Mouse (Mus musculus): ENCODE results near the gene Rnf167.
A peak's percentile ranks its signal among the peaks of the same experiment; 100 is the strongest.

DNA sequence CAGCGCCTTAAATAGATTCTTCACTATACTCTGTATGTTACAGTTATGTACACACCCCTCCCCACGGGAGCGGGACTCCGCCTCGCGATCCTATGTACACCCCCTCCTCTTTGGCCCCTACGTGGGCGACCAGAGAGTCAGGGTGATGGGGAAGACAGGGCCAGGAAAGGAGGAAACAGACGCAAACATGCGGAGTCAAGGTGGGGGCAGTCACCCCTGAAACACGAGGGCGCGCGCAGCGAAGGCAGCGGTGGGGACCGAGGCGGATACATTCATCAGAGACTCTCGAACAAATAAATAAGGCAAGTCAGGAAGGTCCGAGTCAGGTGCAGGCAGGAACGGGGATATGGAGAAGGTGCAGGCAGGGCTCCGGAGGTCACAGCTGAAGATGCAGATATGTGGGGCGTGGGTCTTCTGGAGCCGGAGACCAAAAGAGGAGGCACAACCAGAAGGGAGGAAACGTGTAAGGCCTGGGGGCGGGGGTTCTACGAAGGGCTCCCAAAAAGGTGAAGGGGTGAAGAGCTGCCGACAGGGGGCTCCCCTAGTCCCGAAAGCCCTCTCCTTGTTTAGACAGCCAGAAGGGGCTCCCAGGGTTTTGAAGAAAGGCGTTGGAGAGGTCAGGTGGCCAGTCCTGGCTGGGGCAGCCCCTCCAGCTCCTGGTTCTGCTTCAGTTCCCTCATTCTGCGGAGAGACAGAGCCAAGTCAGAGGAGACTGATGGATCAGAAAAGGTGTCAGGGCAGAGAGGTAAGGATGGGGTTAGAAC lies 22.7 kb downstream of the Rnf167 start:
- TF ChIP-seq CTCF (conservative IDR thresholded peaks at IDR 0.05; ENCODE audit: low read length) (peak; percentile 64), NANOG (IDR thresholded peaks at IDR 0.05; ENCODE audit: borderline replicate concordance, low read length) (no peak), POU5F1 (IDR thresholded peaks at IDR 0.05; ENCODE audit: borderline replicate concordance, low read length) (no peak)
